Mouse (Mus musculus) liver, adult 2 months (tissue): ENCODE measurements at regions not wholly inside any gene's neighbourhood (a gene's known extent, or its start where the extent isn't known, plus 50 kb on each side); places are given as distances from the start of the nearest gene placed in this dataset.

Experiments
- CTCF ChIP-seq: fragments of 200-500 bp; IDR thresholded peaks from 2 replicates; pipeline ENCODE4 v1.5.1; 2011; ENCODE audit warnings: low read depth, low read length, control low read depth
- POLR2A ChIP-seq: fragments of 200-500 bp; IDR thresholded peaks from 2 replicates; pipeline ENCODE4 v1.6.1; 2011; ENCODE audit warnings: low read length, control low read depth; ENCODE audit not compliant: insufficient read depth; ENCODE audit errors: extremely low read depth

GRCm38 (mm10) chr9:16852458-16853026 lies 351.5 kb upstream of the Fat3 start:
- TF ChIP-seq CTCF (no peak), POLR2A (no peak)
